Mouse (Mus musculus) limb, embryonic 12.5 days (tissue): ENCODE measurements at regions not wholly inside any gene's neighbourhood (a gene's known extent, or its start where the extent isn't known, plus 50 kb on each side); places are given as distances from the start of the nearest gene placed in this dataset.

Experiments
- ATAC-seq: fragments of 200-750 bp; cut with Nextera tagmentation; 2 replicates; pipeline ENCODE4 v1.8.0; 2017; ENCODE audit warnings: low read depth, moderate TSS enrichment; ENCODE audit not compliant: insufficient number of reproducible peaks, insufficient read depth, low FRiP score, low TSS enrichment
- H3K27ac ChIP-seq: fragments of 300-500 bp; sonication (generic); 2 replicates; pipeline ENCODE4 v1.5.1; 2016; ENCODE audit warnings: mild to moderate bottlenecking, moderate library complexity
- H3K27me3 ChIP-seq: fragments of 300-500 bp; sonication (generic); 2 replicates; pipeline ENCODE4 v1.6.1; 2016; ENCODE audit warnings: mild to moderate bottlenecking, moderate library complexity
- H3K36me3 ChIP-seq: fragments of 300-500 bp; sonication (generic); 2 replicates; pipeline ENCODE4 v1.6.1; 2016; ENCODE audit warnings: mild to moderate bottlenecking, moderate library complexity
- H3K4me1 ChIP-seq: fragments of 300-500 bp; sonication (generic); replicated peaks from 2 replicates; pipeline ENCODE4 v1.6.1; 2016
- H3K4me2 ChIP-seq: fragments of 300-500 bp; sonication (generic); 2 replicates; pipeline ENCODE4 v1.6.1; 2016; ENCODE audit warnings: mild to moderate bottlenecking, moderate library complexity
- H3K4me3 ChIP-seq: fragments of 300-500 bp; sonication (generic); replicated peaks from 2 replicates; pipeline ENCODE4 v1.5.1; 2016; ENCODE audit warnings: mild to moderate bottlenecking
- H3K9ac ChIP-seq: fragments of 300-500 bp; sonication (generic); replicated peaks from 2 replicates; pipeline ENCODE4 v1.6.1; 2016; ENCODE audit warnings: mild to moderate bottlenecking, moderate library complexity
- H3K9me3 ChIP-seq: fragments of 300-500 bp; sonication (generic); 2 replicates; pipeline ENCODE4 v1.6.1; 2016; ENCODE audit warnings: mild to moderate bottlenecking, moderate library complexity
- WGBS: fragments of 180-500 bp; shearing (Covaris S2); methylation state at CpG from one replicate; pipeline ENCODE4 v1.1.7; 2016; 5-methylcytosine and 5-hydroxymethylcytosine counted together

DNA sequence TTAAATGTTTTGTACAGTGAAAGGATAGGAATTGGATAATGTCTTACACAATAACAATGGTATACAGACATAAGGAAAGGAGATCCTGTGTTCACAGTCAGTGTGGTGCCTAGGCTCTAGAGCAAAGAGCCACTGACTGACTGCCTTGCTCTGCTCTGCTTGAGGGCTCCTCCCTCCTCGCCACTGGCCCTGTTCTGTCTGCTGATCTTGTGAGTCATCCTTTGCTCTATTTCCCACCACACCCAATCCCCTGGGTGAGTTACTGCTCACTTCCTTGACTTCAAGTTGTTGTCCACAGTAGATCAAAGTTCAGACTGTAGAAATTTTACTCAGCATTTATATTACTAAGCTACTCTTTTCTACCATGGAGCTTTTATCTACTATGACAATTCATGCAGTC, 117.3 kb downstream of the Tmsb4x start:
- Histone ChIP-seq H3K27ac (no peak overlapping the region), H3K9ac (no peak overlapping the region), H3K27me3 (peaks cover 21% of the 10 kb centered on the region), H3K4me1 (no peaks in the 10 kb centered on the region), H3K36me3 (no peaks in the 10 kb centered on the region), H3K4me3 (no peak overlapping the region), H3K9me3 (no peaks in the 10 kb centered on the region), H3K4me2 (no peak overlapping the region)
- 100% methylated on average over 1 of the region's 1 CpGs for WGBS
- ATAC-seq, result no peak

GRCm38 (mm10) chrX:167088930-167089329, 120.2 kb downstream of the Tmsb4x start:
- Histone ChIP-seq H3K4me2 (no peak overlapping the region), H3K9me3 (no peaks in the 10 kb centered on the region), H3K9ac (no peak overlapping the region), H3K27ac (no peak overlapping the region), H3K27me3 (peaks cover 19% of the 10 kb centered on the region), H3K4me1 (no peaks in the 10 kb centered on the region), H3K36me3 (no peaks in the 10 kb centered on the region), H3K4me3 (no peak overlapping the region)
- 54% methylated on average over 3 of the region's 3 CpGs for WGBS
- ATAC-seq, result no peak

DNA sequence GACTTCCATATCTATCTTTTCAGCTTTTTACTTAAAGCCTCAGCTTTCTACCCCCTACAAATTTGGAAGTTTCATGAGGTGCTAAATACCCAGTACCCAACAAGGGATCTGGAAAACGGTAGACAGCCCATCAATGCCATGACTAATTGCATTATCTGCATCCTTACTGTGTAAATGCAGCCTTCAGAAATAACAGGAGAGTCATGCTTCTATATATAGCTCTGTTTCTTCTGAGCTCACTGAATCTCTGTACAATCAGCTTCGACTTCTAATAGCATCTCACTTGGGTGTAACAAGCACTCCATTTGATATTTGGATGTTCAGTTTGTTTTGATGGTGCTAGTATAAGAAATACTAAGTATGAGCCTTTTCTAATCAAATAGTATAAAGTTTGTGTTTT, 120.7 kb downstream of the Tmsb4x start:
- Histone ChIP-seq H3K9ac (no peak overlapping the region), H3K27me3 (peaks cover 14% of the 10 kb centered on the region; the same call in 1 of the 2 replicates), H3K27ac (no peak overlapping the region), H3K36me3 (no peaks in the 10 kb centered on the region), H3K4me2 (no peak overlapping the region), H3K9me3 (no peaks in the 10 kb centered on the region), H3K4me3 (no peak overlapping the region), H3K4me1 (no peaks in the 10 kb centered on the region)
- ATAC-seq, result no peak
- WGBS, result 55% methylated on average over 2 of the region's 2 CpGs

DNA sequence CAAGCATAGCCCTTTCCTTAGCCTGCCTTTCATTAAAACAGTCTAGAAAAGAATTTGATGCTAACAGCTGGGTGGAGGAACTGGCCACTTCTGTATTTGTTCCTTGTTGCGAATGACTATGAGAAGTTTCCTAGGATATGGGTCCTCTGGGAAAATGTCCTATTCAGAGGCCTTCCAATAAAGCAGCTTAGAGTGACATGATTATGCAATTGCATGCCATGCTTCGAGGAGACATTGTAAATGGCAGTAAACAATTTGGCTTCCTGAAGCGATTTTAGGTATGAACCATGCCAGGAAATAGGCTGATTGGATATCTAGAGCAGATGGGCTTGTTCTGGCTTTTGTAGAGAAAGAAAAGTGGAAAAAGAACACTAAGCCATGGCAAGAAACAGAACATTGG, 128.3 kb downstream of the Tmsb4x start:
- Histone ChIP-seq H3K27me3 (peaks cover 22% of the 10 kb centered on the region), H3K27ac (no peak overlapping the region), H3K9me3 (no peaks in the 10 kb centered on the region), H3K4me1 (no peaks in the 10 kb centered on the region), H3K4me3 (no peak overlapping the region), H3K36me3 (no peaks in the 10 kb centered on the region), H3K4me2 (no peak overlapping the region), H3K9ac (no peak overlapping the region)
- 76% methylated on average over 3 of the region's 3 CpGs for WGBS
- ATAC-seq, result no peak

- WGBS, result 58% methylated on average over 2 of the region's 2 CpGs
- Histone ChIP-seq H3K4me2 (no peak overlapping the region), H3K27me3 (peaks cover 39% of the 10 kb centered on the region), H3K36me3 (no peaks in the 10 kb centered on the region), H3K9ac (no peak overlapping the region), H3K9me3 (no peaks in the 10 kb centered on the region), H3K27ac (no peak overlapping the region), H3K4me3 (no peak overlapping the region), H3K4me1 (no peaks in the 10 kb centered on the region)
- no peak for ATAC-seq
Observed at GRCm38 (mm10) chrX:167069075-167069474, 140.0 kb downstream of the Tmsb4x start.

DNA sequence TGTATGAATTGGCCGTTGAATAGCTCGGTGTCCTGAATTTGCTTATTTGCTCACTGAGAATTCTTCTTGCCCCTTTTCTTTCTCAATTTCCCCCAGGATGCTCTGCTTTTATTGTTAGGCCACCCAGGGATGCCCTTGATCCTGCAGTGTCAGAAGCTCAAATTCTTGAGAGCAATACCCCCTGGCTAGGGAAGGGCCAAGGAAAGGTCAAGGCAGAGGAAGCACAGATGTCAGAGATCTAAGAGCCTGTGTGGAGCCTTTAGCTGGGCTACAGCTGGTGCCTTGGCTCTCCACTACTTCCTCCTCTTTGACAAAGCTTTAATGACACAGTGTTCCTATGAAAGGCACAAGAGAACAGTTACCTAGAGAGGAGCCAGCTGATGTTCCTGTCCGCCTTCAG, 141.2 kb downstream of the Tmsb4x start:
- ATAC-seq, result no peak
- Histone ChIP-seq H3K27ac (no peak overlapping the region), H3K9ac (no peak overlapping the region), H3K9me3 (no peaks in the 10 kb centered on the region), H3K4me2 (no peak overlapping the region), H3K4me3 (no peak overlapping the region), H3K27me3 (peaks cover 38% of the 10 kb centered on the region), H3K4me1 (no peaks in the 10 kb centered on the region), H3K36me3 (no peaks in the 10 kb centered on the region)
- WGBS, result 62% methylated on average over 3 of the region's 3 CpGs

DNA sequence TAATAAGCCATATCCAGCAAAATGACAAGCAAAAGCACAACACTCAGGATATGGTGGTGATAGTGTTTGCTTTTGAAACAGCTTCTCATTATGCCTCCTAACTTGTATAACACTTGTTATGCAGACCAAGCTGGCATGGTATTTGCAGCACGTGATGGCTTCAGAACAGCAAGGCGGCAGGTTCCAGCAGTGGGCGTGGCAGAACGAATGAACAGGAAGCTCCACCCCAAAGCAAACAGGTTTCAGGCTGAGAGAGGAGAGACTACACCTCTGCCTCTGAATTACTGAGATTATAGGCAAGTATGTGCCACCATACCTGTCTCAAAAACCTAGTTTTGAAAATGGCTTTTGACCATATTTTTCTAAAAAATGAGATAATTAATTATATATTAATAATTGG, 145.2 kb downstream of the Tmsb4x start:
- 55% methylated on average over 4 of the region's 4 CpGs for WGBS
- ATAC-seq, result no peak
- peaks cover 43% of the 10 kb centered on the region for H3K27me3 ChIP-seq

GRCm38 (mm10) chrX:167052456-167052855, 156.7 kb downstream of the Tmsb4x start:
- H3K9me3 ChIP-seq, result no peaks in the 10 kb centered on the region
- H3K4me3 ChIP-seq, result no peak overlapping the region
- no peak overlapping the region for H3K27ac ChIP-seq
- H3K4me1 ChIP-seq, result no peaks in the 10 kb centered on the region
- H3K4me2 ChIP-seq, result no peak overlapping the region
- ATAC-seq, result no peak
- H3K27me3 ChIP-seq, result peaks cover 38% of the 10 kb centered on the region
- no peak overlapping the region for H3K9ac ChIP-seq
- 85% methylated on average over 10 of the region's 10 CpGs for WGBS
- no peaks in the 10 kb centered on the region for H3K36me3 ChIP-seq

More for the DNA sequence above, 145.2 kb downstream of the Tmsb4x start:
- Histone ChIP-seq H3K4me1 (no peaks in the 10 kb centered on the region), H3K4me2 (no peak overlapping the region), H3K9ac (no peak overlapping the region), H3K4me3 (no peak overlapping the region), H3K9me3 (no peaks in the 10 kb centered on the region), H3K36me3 (no peaks in the 10 kb centered on the region), H3K27ac (no peak overlapping the region)

DNA sequence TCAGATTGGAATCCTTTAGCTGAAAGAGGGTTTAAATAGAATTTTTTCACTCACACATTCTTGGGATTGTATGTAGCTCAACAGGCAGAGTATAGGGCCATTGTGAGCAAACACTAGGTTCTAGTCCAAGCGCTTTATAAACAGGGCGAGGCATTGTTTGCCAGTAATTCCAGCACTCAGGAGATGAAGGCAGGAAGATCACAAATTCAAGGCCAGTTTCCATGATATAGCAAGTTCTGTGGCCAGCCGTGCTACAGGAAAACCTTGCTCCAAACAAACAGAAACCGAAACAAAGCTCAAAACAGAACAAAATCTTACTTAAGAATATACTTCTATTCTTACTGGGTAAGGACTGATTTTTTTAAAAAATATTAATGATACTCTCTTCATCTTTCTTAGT, 159.0 kb downstream of the Tmsb4x start:
- Histone ChIP-seq H3K4me2 (no peak overlapping the region), H3K9ac (no peak overlapping the region), H3K27ac (no peak overlapping the region), H3K4me3 (no peak overlapping the region), H3K9me3 (no peaks in the 10 kb centered on the region), H3K4me1 (no peaks in the 10 kb centered on the region), H3K36me3 (no peaks in the 10 kb centered on the region), H3K27me3 (peaks cover 38% of the 10 kb centered on the region)
- no peak for ATAC-seq
- WGBS, result 89% methylated on average over 4 of the region's 4 CpGs

DNA sequence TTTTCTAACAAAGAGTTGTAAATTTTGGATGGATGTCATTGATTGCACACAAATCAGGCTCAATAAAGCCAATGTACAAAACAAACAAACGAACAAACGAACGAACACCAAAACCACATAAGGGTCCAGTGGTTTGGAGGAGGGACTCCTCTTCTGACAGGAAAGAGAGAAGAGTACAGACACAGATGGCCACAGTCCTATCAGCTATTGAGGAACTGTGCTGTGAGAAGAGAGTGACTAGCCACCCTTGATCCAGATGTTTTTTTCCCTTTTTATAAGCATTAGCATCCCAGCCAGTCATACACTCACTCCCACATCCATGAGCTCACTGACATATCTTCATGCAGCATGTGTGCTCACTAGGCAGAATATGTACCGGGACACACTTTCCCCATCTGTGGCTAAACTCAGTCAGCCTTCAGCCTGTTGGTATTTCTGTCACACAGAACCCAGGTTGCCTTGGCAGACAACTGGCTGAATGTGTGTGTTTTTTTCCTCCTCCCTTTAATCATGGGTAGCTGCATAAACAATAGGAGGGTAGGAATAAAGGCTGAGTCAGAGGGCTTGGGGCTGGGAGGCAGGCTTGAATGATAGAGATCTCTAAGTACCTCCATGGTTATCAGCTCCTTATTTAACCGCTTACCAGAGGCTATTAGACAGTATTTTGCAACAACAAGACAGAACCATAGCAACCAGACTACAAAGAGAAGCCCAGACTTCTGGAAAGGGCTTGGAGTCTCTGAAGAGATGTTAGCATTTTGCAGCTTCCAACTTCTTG, 159.7 kb downstream of the Tmsb4x start:
- Histone ChIP-seq H3K27ac (no peak overlapping the region), H3K4me1 (no peaks in the 10 kb centered on the region), H3K9me3 (no peaks in the 10 kb centered on the region), H3K4me2 (no peak overlapping the region), H3K9ac (no peak overlapping the region), H3K27me3 (peaks cover 37% of the 10 kb centered on the region), H3K36me3 (no peaks in the 10 kb centered on the region), H3K4me3 (no peak overlapping the region)
- no peak for ATAC-seq
- WGBS, result 77% methylated on average over 5 of the region's 5 CpGs

DNA sequence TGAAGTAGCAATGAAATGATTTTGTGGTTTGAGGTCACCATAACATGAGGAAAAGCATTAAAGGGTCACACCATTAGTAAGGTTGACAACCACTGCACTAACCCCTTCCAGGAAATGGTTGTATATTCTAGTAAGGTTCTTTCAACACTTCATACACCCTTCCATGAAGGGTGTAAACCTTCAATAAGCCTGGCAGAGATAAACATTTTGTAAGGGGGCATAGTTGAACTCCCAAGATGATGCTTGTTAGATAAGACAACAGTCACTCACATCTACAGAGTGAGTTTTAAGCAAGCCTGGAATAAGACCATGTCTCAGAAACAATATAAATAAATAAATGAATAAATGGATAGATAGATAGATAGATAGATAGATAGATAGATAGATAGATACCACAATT, 171.1 kb downstream of the Tmsb4x start:
- H3K4me1 ChIP-seq, result no peaks in the 10 kb centered on the region
- H3K4me3 ChIP-seq, result no peak overlapping the region
- ATAC-seq, result no peak
- no peaks in the 10 kb centered on the region for H3K9me3 ChIP-seq
- H3K27me3 ChIP-seq, result peaks cover 29% of the 10 kb centered on the region
- no peak overlapping the region for H3K27ac ChIP-seq
- H3K9ac ChIP-seq, result no peak overlapping the region
- H3K36me3 ChIP-seq, result no peaks in the 10 kb centered on the region
- no peak overlapping the region for H3K4me2 ChIP-seq

GRCm38 (mm10) chrX:167036355-167036754, 172.8 kb downstream of the Tmsb4x start:
- Histone ChIP-seq H3K9me3 (no peaks in the 10 kb centered on the region), H3K27me3 (peaks cover 39% of the 10 kb centered on the region)

More at GRCm38 (mm10) chrX:167036355-167036754, 172.8 kb downstream of the Tmsb4x start:
- H3K27ac ChIP-seq, result no peak overlapping the region
- no peak overlapping the region for H3K4me2 ChIP-seq
- H3K4me3 ChIP-seq, result no peak overlapping the region
- no peaks in the 10 kb centered on the region for H3K36me3 ChIP-seq
- H3K9ac ChIP-seq, result no peak overlapping the region
- 14% methylated on average over 1 of the region's 1 CpGs for WGBS
- ATAC-seq, result no peak
- no peaks in the 10 kb centered on the region for H3K4me1 ChIP-seq
